Mouse (Mus musculus) heart, postnatal 25 days (tissue): ENCODE results near the gene Prnd. TPM values are rescaled to one million over a fixed set of nuclear protein-coding genes. Genes with fewer than 3 reads are reported as not detected.
A peak's percentile ranks its signal among the peaks of the same experiment; 100 is the strongest.

Experiments
- DNase-seq: peaks from one replicate; pipeline ENCODE4 v3.0.0; 2022; ENCODE audit warnings: low spot score
- intact Hi-C: fragments of 180-260 bp; cut with DNase I; formaldehyde crosslinking; loops from one replicate; pipeline ENCODE4 v1.15.1; 2025
- total RNA-seq, 2 experiments: library from RNA; stranded (reverse); gene quantifications; 2 replicates each; pipeline ENCODE4 v1.2.3; 2021

The Prnd gene
- total RNA-seq, result 1 to 10 TPM; 1.4 to 2.0 TPM

- intact Hi-C loops, result loop anchor here (5.0 kb wide), 1 partner anchor 388 kb away; the partner anchor contains the start of gene Adra1d
- DNase-seq, result peak; percentile 0
Observed at GRCm38 (mm10) chr2:131950598-131951095, at the start of gene Prnd. Gene Prnd (plus strand): TSS chr2:131950861.

- DNase-seq, result no peak
- intact Hi-C loops, result loop anchor here (5.0 kb wide), 1 partner anchor 45 kb away; no protein-coding TSS in a partner anchor
Observed at GRCm38 (mm10) chr2:131902423-131902822, 48.2 kb upstream of the Prnd start.

GRCm38 (mm10) chr2:131902867-131903266 is 47.8 kb upstream of the Prnd start:
- intact Hi-C loops, result loop anchor here (5.0 kb wide), 1 partner anchor 44 kb away; no protein-coding TSS in a partner anchor
- peak; percentile 47 for DNase-seq

- no peak for DNase-seq
- intact Hi-C loops, result no loop called here
Observed at GRCm38 (mm10) chr2:131905025-131905424, 45.6 kb upstream of the Prnd start.

- no peak for DNase-seq
- intact Hi-C loops, result no loop called here
Observed at GRCm38 (mm10) chr2:131905776-131906175, 44.9 kb upstream of the Prnd start.

GRCm38 (mm10) chr2:131906266-131906665 is 44.4 kb upstream of the Prnd start:
- intact Hi-C loops, result no loop called here
- no peak for DNase-seq

GRCm38 (mm10) chr2:131906846-131907245 is 43.8 kb upstream of the Prnd start:
- DNase-seq, result no peak
- intact Hi-C loops, result no loop called here

- intact Hi-C loops, result no loop called here
- no peak for DNase-seq
Observed at GRCm38 (mm10) chr2:131907311-131907710, 43.4 kb upstream of the Prnd start.

- DNase-seq, result peak; percentile 20
- intact Hi-C loops, result no loop called here
Observed at GRCm38 (mm10) chr2:131908351-131908861, 42.3 kb upstream of the Prnd start.

GRCm38 (mm10) chr2:131908906-131909305 is 41.8 kb upstream of the Prnd start:
- intact Hi-C loops, result no loop called here
- no peak for DNase-seq

GRCm38 (mm10) chr2:131909683-131910572 is 40.7 kb upstream of the Prnd start, which contains the start of the genes Prnp and Prn:
Gene Prnp (plus strand): TSS chr2:131909928.
Gene Prn (plus strand): TSS chr2:131909957.
- intact Hi-C loops, result no loop called here
- DNase-seq, result peak; percentile 72

GRCm38 (mm10) chr2:131910847-131911246 is 39.8 kb upstream of the Prnd start:
- DNase-seq, result no peak
- intact Hi-C loops, result no loop called here

- no peak for DNase-seq
- intact Hi-C loops, result no loop called here
Observed at GRCm38 (mm10) chr2:131911341-131911740, 39.3 kb upstream of the Prnd start.

- intact Hi-C loops, result no loop called here
- no peak for DNase-seq
Observed at GRCm38 (mm10) chr2:131912526-131913258, 38.0 kb upstream of the Prnd start.

- DNase-seq, result no peak
- intact Hi-C loops, result no loop called here
Observed at GRCm38 (mm10) chr2:131932275-131932902, 18.3 kb upstream of the Prnd start.

- DNase-seq, result no peak
- intact Hi-C loops, result no loop called here
Observed at GRCm38 (mm10) chr2:131933013-131933412, 17.6 kb upstream of the Prnd start.

GRCm38 (mm10) chr2:131933598-131933997 is 17.1 kb upstream of the Prnd start:
- DNase-seq, result no peak
- intact Hi-C loops, result no loop called here

GRCm38 (mm10) chr2:131934243-131934642 is 16.4 kb upstream of the Prnd start:
- intact Hi-C loops, result no loop called here
- DNase-seq, result no peak

GRCm38 (mm10) chr2:131935390-131936105 is 15.1 kb upstream of the Prnd start:
- no peak for DNase-seq
- intact Hi-C loops, result no loop called here
